ENCODE assay signal across 18 mouse cellular contexts in genomic region chr10:108699946-108700345, GRCm38 (mm10). TPM values are rescaled to one million over a fixed set of nuclear protein-coding genes. Genes with fewer than 3 reads are reported as not detected.
DNase-seq lines count a peak whose midpoint lies in the region; ATAC-seq and TF ChIP-seq lines count a peak whose summit lies in the region.
"Had no signal": no experiment of that assay in that cellular context is flagged by ENCODE, and none has a peak within 500 bp of the region (broad histone marks: within the 10 kb centered on the region; RNA-seq: fewer than 3 reads in every experiment).

Gm5136 (minus strand) TSS chr10:108700160.

- H3K4me1 ChIP-seq in hindbrain, embryonic 10.5 days (replicated peaks), result peaks cover 21% of the 10 kb centered on the region
- H3K4me1 ChIP-seq in hindbrain, postnatal 0 days (ENCODE audit: insufficient read depth, low read length), result no peaks in the 10 kb centered on the region
- no peaks in the 10 kb centered on the region for H3K4me1 ChIP-seq in ES-Bruce4 (ENCODE audit: control insufficient read depth, insufficient read depth, low read length)
- H3K4me1 ChIP-seq in forebrain, embryonic 13.5 days, result peaks cover 22% of the 10 kb centered on the region
- peaks cover 12% of the 10 kb centered on the region for H3K4me1 ChIP-seq in midbrain, embryonic 13.5 days (replicated peaks)
- H3K4me1 ChIP-seq in stomach, postnatal 0 days (replicated peaks; ENCODE audit: control insufficient read depth, insufficient read depth), result no peaks in the 10 kb centered on the region
- H3K4me1 ChIP-seq: heart, embryonic 13.5 days had no signal

- H3K27me3 ChIP-seq in hindbrain, embryonic 10.5 days (ENCODE audit: insufficient read depth, poor library complexity, severe bottlenecking), result no peaks in the 10 kb centered on the region
- H3K27me3 ChIP-seq in hindbrain, postnatal 0 days (ENCODE audit: insufficient read depth, low read length), result no peaks in the 10 kb centered on the region
- no peaks in the 10 kb centered on the region for H3K27me3 ChIP-seq in ES-Bruce4 (ENCODE audit: control insufficient read depth, insufficient read depth, low read length, poor library complexity, severe bottlenecking)
- H3K27me3 ChIP-seq in forebrain, embryonic 13.5 days, result no peaks in the 10 kb centered on the region
- H3K27me3 ChIP-seq in midbrain, embryonic 13.5 days, result no peaks in the 10 kb centered on the region
- no peaks in the 10 kb centered on the region for H3K27me3 ChIP-seq in stomach, postnatal 0 days (ENCODE audit: control insufficient read depth, insufficient read depth, low read length)
- H3K27me3 ChIP-seq: heart, embryonic 13.5 days had no signal

- no peak for TF ChIP-seq EP300 in ES-Bruce4 (IDR thresholded peaks at IDR 0.05; ENCODE audit: insufficient read depth, low read depth, low read length)
- TF ChIP-seq EP300 in stomach, postnatal 0 days (optimal IDR thresholded peaks at IDR 0.05), result no peak

- H3K36me3 ChIP-seq in hindbrain, embryonic 10.5 days, result no peaks in the 10 kb centered on the region
- no peaks in the 10 kb centered on the region for H3K36me3 ChIP-seq in hindbrain, postnatal 0 days (ENCODE audit: insufficient read depth, low read length)
- H3K36me3 ChIP-seq in ES-Bruce4 (ENCODE audit: control insufficient read depth, insufficient read depth, low read length, poor library complexity, severe bottlenecking), result no peaks in the 10 kb centered on the region
- H3K36me3 ChIP-seq in forebrain, embryonic 13.5 days (ENCODE audit: poor library complexity, severe bottlenecking), result no peaks in the 10 kb centered on the region
- H3K36me3 ChIP-seq in midbrain, embryonic 13.5 days, result no peaks in the 10 kb centered on the region
- no peaks in the 10 kb centered on the region for H3K36me3 ChIP-seq in stomach, postnatal 0 days (ENCODE audit: control insufficient read depth, insufficient read depth, low read length)
- H3K36me3 ChIP-seq: heart, embryonic 13.5 days had no signal

- H3K4me2 ChIP-seq in hindbrain, postnatal 0 days (ENCODE audit: low read depth, low read length), result no peak within 1 kb of the TSS; the same call in 1 of the 2 replicates
- no peak within 1 kb of the TSS for H3K4me2 ChIP-seq in forebrain, embryonic 13.5 days
- H3K4me2 ChIP-seq in midbrain, embryonic 13.5 days (replicated peaks), result no peak within 1 kb of the TSS
- H3K4me2 ChIP-seq in stomach, postnatal 0 days (replicated peaks; ENCODE audit: low read depth), result no peak within 1 kb of the TSS

- ATAC-seq in hindbrain, postnatal 0 days, result no peak
- peak; percentile 16; the same call in 1 of the 2 replicates for ATAC-seq in forebrain, embryonic 13.5 days
- ATAC-seq in midbrain, embryonic 13.5 days, result 0 out of 2 replicates have a peak, but pooled peaks have one; percentile 22
- no peak for ATAC-seq in stomach, postnatal 0 days (ENCODE audit: low FRiP score, low TSS enrichment)

- H3K9me3 ChIP-seq in hindbrain, embryonic 10.5 days, result no peaks in the 10 kb centered on the region
- no peaks in the 10 kb centered on the region for H3K9me3 ChIP-seq in hindbrain, postnatal 0 days (ENCODE audit: low read length)
- H3K9me3 ChIP-seq in ES-Bruce4 (replicated peaks; ENCODE audit: control insufficient read depth, insufficient read depth, low read length, poor library complexity, severe bottlenecking), result no peaks in the 10 kb centered on the region
- no peaks in the 10 kb centered on the region for H3K9me3 ChIP-seq in forebrain, embryonic 13.5 days (replicated peaks)
- no peaks in the 10 kb centered on the region for H3K9me3 ChIP-seq in midbrain, embryonic 13.5 days
- H3K9me3 ChIP-seq in stomach, postnatal 0 days (ENCODE audit: control insufficient read depth, low read length), result no peaks in the 10 kb centered on the region
- H3K9me3 ChIP-seq: heart, embryonic 13.5 days had no signal

- 98% methylated on average over 9 of the region's 9 CpGs for WGBS in hindbrain, embryonic 10.5 days
- 100% methylated on average over 9 of the region's 9 CpGs for WGBS in hindbrain, postnatal 0 days
- 98% methylated on average over 9 of the region's 9 CpGs for WGBS in forebrain, embryonic 13.5 days
- WGBS in midbrain, embryonic 13.5 days, result 98% methylated on average over 9 of the region's 9 CpGs
- 96% methylated on average over 9 of the region's 9 CpGs for WGBS in stomach, postnatal 0 days

- H3K27ac ChIP-seq in hindbrain, embryonic 10.5 days, result peak within 1 kb of the TSS; percentile 77; the same call in 1 of the 2 replicates
- H3K27ac ChIP-seq in hindbrain, postnatal 0 days, result no peak within 1 kb of the TSS
- no peak within 1 kb of the TSS for H3K27ac ChIP-seq in ES-Bruce4 (ENCODE audit: insufficient read depth, low read length)
- no peak within 1 kb of the TSS for H3K27ac ChIP-seq in forebrain, embryonic 13.5 days
- no peak within 1 kb of the TSS for H3K27ac ChIP-seq in midbrain, embryonic 13.5 days
- no peak within 1 kb of the TSS for H3K27ac ChIP-seq in stomach, postnatal 0 days (replicated peaks)
- H3K27ac ChIP-seq: heart, embryonic 13.5 days had no signal

- TF ChIP-seq CTCF in hindbrain, postnatal 0 days (IDR thresholded peaks at IDR 0.05; ENCODE audit: low read depth), result no peak
- no peak for TF ChIP-seq CTCF in ES-Bruce4 (IDR thresholded peaks at IDR 0.05; ENCODE audit: low read depth, low read length)
- TF ChIP-seq CTCF in stomach, postnatal 0 days (IDR thresholded peaks at IDR 0.05; ENCODE audit: low read depth), result no peak

- no peak for DNase-seq in hindbrain, embryonic 10.5 days (ENCODE audit: low spot score)
- no peak for DNase-seq in hindbrain, postnatal 0 days (ENCODE audit: low spot score)
- no peak for DNase-seq in stomach, postnatal 0 days (ENCODE audit: low spot score)
- DNase-seq in spleen, postnatal 14 days (ENCODE audit: low spot score in 2 of 2), result no peak
- no peak for DNase-seq in kidney, postnatal 4 days
- DNase-seq: B cell, adult 2 months; cerebellum, adult 8-10 months; gastrocnemius, postnatal 25 days; kidney, postnatal 14 days; lung, postnatal 10 days; retina, postnatal 1 day had no signal

- no peak within 1 kb of the TSS for H3K4me3 ChIP-seq in hindbrain, embryonic 10.5 days
- no peak within 1 kb of the TSS for H3K4me3 ChIP-seq in hindbrain, postnatal 0 days (ENCODE audit: low read length)
- peak within 1 kb of the TSS; percentile 13; the same call in 1 of the 2 replicates for H3K4me3 ChIP-seq in ES-Bruce4 (ENCODE audit: low read depth, low read length)
- no peak within 1 kb of the TSS for H3K4me3 ChIP-seq in forebrain, embryonic 13.5 days
- no peak within 1 kb of the TSS for H3K4me3 ChIP-seq in midbrain, embryonic 13.5 days (replicated peaks)
- H3K4me3 ChIP-seq in stomach, postnatal 0 days (ENCODE audit: low read depth, low read length), result no peak within 1 kb of the TSS
- H3K4me3 ChIP-seq: heart, embryonic 13.5 days; myocyte had no signal

- TF ChIP-seq POLR2A in ES-Bruce4 (IDR thresholded peaks at IDR 0.05; ENCODE audit: insufficient read depth, low read length), result no peak

- no peak within 1 kb of the TSS for H3K9ac ChIP-seq in hindbrain, postnatal 0 days (replicated peaks; ENCODE audit: low read length)
- H3K9ac ChIP-seq in ES-Bruce4 (ENCODE audit: low read depth, poor library complexity, severe bottlenecking), result no peak within 1 kb of the TSS
- no peak within 1 kb of the TSS for H3K9ac ChIP-seq in forebrain, embryonic 13.5 days
- no peak within 1 kb of the TSS for H3K9ac ChIP-seq in midbrain, embryonic 13.5 days (replicated peaks)
- H3K9ac ChIP-seq in stomach, postnatal 0 days (ENCODE audit: low read length), result no peak within 1 kb of the TSS
- H3K9ac ChIP-seq: heart, embryonic 13.5 days had no signal

RNA-seq across cellular contexts. Expression of gene Gm5136, which starts in this region (rescaled TPM):
- polyA plus RNA-seq in hindbrain, embryonic 10.5 days (2016; fragmentation: Nextera tagmentation; extraction: Ambion mirVana), result 0.15 TPM in 1 of 2 replicates, not detected in the other
- total RNA-seq in hindbrain, postnatal 0 days (2014; rRNA removed), result not detected in 2 replicates
- 0.10 and 0.16 TPM in 2 replicates for polyA plus RNA-seq in hindbrain, postnatal 0 days (2015; fragmentation: Nextera tagmentation; extraction: Ambion mirVana)
- not detected in 2 replicates for polyA plus RNA-seq in ES-Bruce4 (2011; ENCODE audit: insufficient read depth, insufficient read length, low read depth, missing spikeins)
- polyA plus RNA-seq in forebrain, embryonic 13.5 days (2015; fragmentation: Nextera tagmentation; extraction: Ambion mirVana), result 0.19 and 0.25 TPM in 2 replicates
- polyA plus RNA-seq in midbrain, embryonic 13.5 days (2015; fragmentation: Nextera tagmentation; extraction: Ambion mirVana), result 0.32 and 0.59 TPM in 2 replicates
- polyA plus RNA-seq in stomach, postnatal 0 days (2015; fragmentation: Nextera tagmentation; extraction: Ambion mirVana), result not detected in 2 replicates
- total RNA-seq: gastrocnemius, postnatal 25 days had no signal
- polyA plus RNA-seq: heart, embryonic 13.5 days; liver, adult 2 months; myocyte; spleen, adult 2 months had no signal

Comparison
In these comparisons a context has a peak if more than half of its experiments do, and no peak if none do; other contexts are left out.
1. Peak in ATAC-seq in forebrain, embryonic 13.5 days; RNA of the gene not detected or under 1 TPM.
2. Peak in ATAC-seq in midbrain, embryonic 13.5 days; RNA of the gene not detected or under 1 TPM.